8 mouse cellular contexts compared by ENCODE assay signal in genomic region chr12:31170546-31171160, GRCm38 (mm10).
DNase-seq lines count a peak whose midpoint lies in the region; ATAC-seq lines count a peak whose summit lies in the region.

No protein-coding gene starts in this region.

- peaks cover 6% of the 10 kb centered on the region; the same call in 1 of the 2 replicates for H3K4me1 ChIP-seq in heart, embryonic 10.5 days
- H3K4me1 ChIP-seq in stomach, embryonic 14.5 days (ENCODE audit: control insufficient read depth, insufficient read depth, low read length), result peaks cover 10% of the 10 kb centered on the region; the same call in 1 of the 2 replicates

- DNase-seq in heart, adult 11 months, result peak; percentile 96
- no peak for DNase-seq in heart, embryonic 10.5 days (ENCODE audit: low spot score)
- DNase-seq in adipocyte (ENCODE audit: low spot score), result peak; percentile 92
- DNase-seq in frontal cortex, postnatal 36 days (ENCODE audit: low spot score in 2 of 2), result peak; percentile 78 to 87
- DNase-seq in left cerebral cortex, postnatal 14 days (ENCODE audit: low spot score in 2 of 2), result peak; percentile 72 to 86
- DNase-seq in embryo, embryonic 11 days, result no peak
- no peak for DNase-seq in spleen, adult 12 weeks (ENCODE audit: low spot score)

- no peaks in the 10 kb centered on the region for H3K9me3 ChIP-seq in heart, embryonic 10.5 days
- no peaks in the 10 kb centered on the region for H3K9me3 ChIP-seq in stomach, embryonic 14.5 days (ENCODE audit: control insufficient read depth, low read depth, low read length)

- no peak overlapping the region for H3K4me3 ChIP-seq in heart, embryonic 10.5 days
- no peak overlapping the region for H3K4me3 ChIP-seq in stomach, embryonic 14.5 days (ENCODE audit: low read depth, low read length)

- H3K9ac ChIP-seq in stomach, embryonic 14.5 days (replicated peaks; ENCODE audit: low read depth, low read length), result no peak overlapping the region

- H3K36me3 ChIP-seq in heart, embryonic 10.5 days, result no peaks in the 10 kb centered on the region
- no peaks in the 10 kb centered on the region for H3K36me3 ChIP-seq in stomach, embryonic 14.5 days (ENCODE audit: control insufficient read depth, insufficient read depth, low read length)

- ATAC-seq in stomach, embryonic 14.5 days (ENCODE audit: insufficient number of reproducible peaks, insufficient read depth, low FRiP score, low read depth), result peak; percentile 46; the same call in 1 of the 2 replicates

- H3K4me2 ChIP-seq in stomach, embryonic 14.5 days (replicated peaks; ENCODE audit: low read depth, low read length), result no peak overlapping the region

- H3K27me3 ChIP-seq in heart, embryonic 10.5 days (ENCODE audit: insufficient read depth, poor library complexity, severe bottlenecking), result no peaks in the 10 kb centered on the region
- H3K27me3 ChIP-seq in stomach, embryonic 14.5 days (ENCODE audit: control insufficient read depth, insufficient read depth, low read length), result no peaks in the 10 kb centered on the region

- intact Hi-C loops in left cerebral cortex, postnatal 14 days (cut with DNase I), result no loop called here

- H3K27ac ChIP-seq in heart, embryonic 10.5 days, result no peak overlapping the region
- peak overlapping the region; percentile 23; the same call in 1 of the 2 replicates for H3K27ac ChIP-seq in stomach, embryonic 14.5 days (ENCODE audit: low read length)

- WGBS in heart, embryonic 10.5 days, result 86% methylated on average over 10 of the region's 10 CpGs
- 79% methylated on average over 10 of the region's 10 CpGs for WGBS in stomach, embryonic 14.5 days

Comparison
In these comparisons a context has a peak if more than half of its experiments do, and no peak if none do; other contexts are left out.
1. DNase-seq: peak in heart, adult 11 months (single experiment), adipocyte (single experiment), frontal cortex, postnatal 36 days (2 of 2) and left cerebral cortex, postnatal 14 days (2 of 2); none in heart, embryonic 10.5 days (single experiment), embryo, embryonic 11 days (single experiment) and spleen, adult 12 weeks (single experiment).